Mouse (Mus musculus): Measurements from ENCODE around the gene Tex12. TPM values are rescaled to one million over a fixed set of nuclear protein-coding genes. Genes with fewer than 3 reads are reported as not detected.
A peak's percentile ranks its signal among the peaks of the same experiment; 100 is the strongest.

The Tex12 gene
- polyA plus RNA-seq, 1 experiment from 2014 or later, result 0.19 TPM

DNA sequence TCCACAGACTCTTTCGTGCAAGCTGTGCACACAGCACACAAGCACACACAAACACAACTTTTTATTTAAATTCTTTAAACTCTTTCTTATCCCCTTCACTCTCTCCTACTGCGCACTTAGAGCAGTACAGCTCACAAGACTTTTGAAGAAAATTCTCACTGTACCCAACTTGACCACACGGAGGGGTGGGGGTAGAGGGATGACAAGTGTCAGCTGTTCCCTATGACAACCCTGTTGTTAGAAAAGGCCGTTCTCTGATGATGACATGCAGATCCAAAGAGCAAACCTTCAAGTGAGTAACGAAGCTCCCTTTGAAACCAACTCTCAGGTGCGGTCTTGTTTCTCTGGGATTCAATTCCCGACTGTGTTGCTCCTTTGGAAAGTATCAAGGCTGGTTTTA lies 33.3 kb downstream of the Tex12 start:
- WGBS, result 55% methylated on average over 7 of the region's 7 CpGs
- Histone ChIP-seq H3K27me3 (replicated peaks) (no peaks in the 10 kb centered on the region), H3K4me2 (replicated peaks) (peak overlapping the region; percentile 62), H3K4me1 (peaks cover 10% of the 10 kb centered on the region), H3K4me3 (peak overlapping the region; percentile 82), H3K9ac (peak overlapping the region; percentile 71; the same call in 1 of the 2 replicates), H3K36me3 (peaks cover 6% of the 10 kb centered on the region), H3K27ac (no peak overlapping the region), H3K9me3 (no peaks in the 10 kb centered on the region)
- ATAC-seq (ENCODE audit: low FRiP score, low read depth), result peak; percentile 23; the same call in 1 of the 2 replicates

DNA sequence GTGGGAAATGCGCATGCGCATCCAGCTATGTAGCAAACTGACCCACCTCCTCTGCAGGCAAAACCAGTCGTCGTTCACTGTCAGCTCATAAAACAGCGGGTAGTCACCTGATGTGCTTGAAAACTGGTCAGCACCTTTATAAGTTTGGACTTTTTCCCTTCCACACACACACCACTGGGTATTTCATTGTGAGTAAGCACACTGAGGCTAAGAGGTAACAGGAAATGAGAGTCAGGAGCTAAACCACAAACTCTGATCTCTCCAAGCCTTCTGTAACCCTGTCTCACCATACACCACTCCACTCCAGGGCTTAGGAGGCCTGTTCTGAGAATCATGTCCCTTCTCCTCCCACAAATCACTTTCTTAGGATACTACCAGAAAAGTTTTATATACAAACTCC lies 35.5 kb downstream of the Tex12 start:
- no peak overlapping the region for H3K27ac ChIP-seq
- ATAC-seq (ENCODE audit: low FRiP score, low read depth), result no peak
- no peaks in the 10 kb centered on the region for H3K9me3 ChIP-seq
- no peak overlapping the region for H3K4me3 ChIP-seq
- H3K36me3 ChIP-seq, result peaks cover 6% of the 10 kb centered on the region
- H3K4me1 ChIP-seq, result peaks cover 10% of the 10 kb centered on the region
- no peak overlapping the region for H3K4me2 ChIP-seq (replicated peaks)
- H3K27me3 ChIP-seq (replicated peaks), result no peaks in the 10 kb centered on the region
- H3K9ac ChIP-seq, result no peak overlapping the region
- WGBS, result 84% methylated on average over 5 of the region's 5 CpGs

DNA sequence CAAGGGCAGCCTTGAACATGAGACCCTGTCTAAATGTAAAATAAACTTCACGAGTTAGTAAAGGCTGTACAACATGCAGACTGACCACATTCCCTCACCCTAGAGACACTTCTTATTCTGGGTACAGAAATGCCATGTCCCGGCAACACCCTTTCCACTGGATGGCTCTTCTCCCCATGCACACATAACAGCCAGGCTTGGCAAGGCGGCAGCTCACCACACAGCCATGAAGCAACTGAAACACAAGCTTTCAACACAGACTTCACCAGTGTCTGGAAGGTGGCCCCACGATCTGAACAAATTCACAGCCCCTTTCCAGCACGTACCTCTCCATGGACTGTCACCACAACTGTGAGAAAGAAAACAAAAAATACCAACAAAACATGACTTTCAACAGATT lies 36.2 kb downstream of the Tex12 start:
- ATAC-seq (ENCODE audit: low FRiP score, low read depth), result no peak
- 95% methylated on average over 5 of the region's 5 CpGs for WGBS

DNA sequence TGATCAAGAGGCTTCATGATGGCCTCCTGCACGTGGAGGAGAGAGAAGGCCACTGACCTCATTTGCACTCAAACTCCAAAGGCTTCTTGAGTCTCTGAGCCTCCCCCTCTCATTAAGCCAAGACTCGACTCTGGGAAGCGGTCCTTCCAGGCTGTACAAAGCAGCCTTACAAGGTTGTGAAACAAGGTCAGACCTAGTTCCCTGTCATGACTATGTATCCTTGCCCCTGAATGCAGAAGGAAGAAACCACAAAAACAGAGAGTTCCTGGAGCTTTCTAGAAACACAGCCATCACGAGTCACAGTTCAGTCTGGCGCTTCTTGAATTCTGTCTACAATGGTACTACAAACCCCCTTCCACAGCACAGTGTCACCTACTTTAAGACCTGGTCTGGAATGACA lies 38.6 kb downstream of the Tex12 start:
- Histone ChIP-seq H3K27ac (no peak overlapping the region), H3K9me3 (no peaks in the 10 kb centered on the region), H3K4me3 (no peak overlapping the region), H3K36me3 (peaks cover 6% of the 10 kb centered on the region), H3K27me3 (replicated peaks) (no peaks in the 10 kb centered on the region), H3K9ac (no peak overlapping the region), H3K4me1 (peaks cover 4% of the 10 kb centered on the region), H3K4me2 (replicated peaks) (no peak overlapping the region)
- WGBS, result 87% methylated on average over 5 of the region's 5 CpGs
- no peak for ATAC-seq (ENCODE audit: low FRiP score, low read depth)

More for the DNA sequence above, 36.2 kb downstream of the Tex12 start:
- H3K27ac ChIP-seq, result no peak overlapping the region
- no peak overlapping the region for H3K9ac ChIP-seq
- no peak overlapping the region for H3K4me2 ChIP-seq (replicated peaks)
- H3K36me3 ChIP-seq, result peaks cover 6% of the 10 kb centered on the region
- no peak overlapping the region for H3K4me3 ChIP-seq
- no peaks in the 10 kb centered on the region for H3K27me3 ChIP-seq (replicated peaks)
- H3K9me3 ChIP-seq, result no peaks in the 10 kb centered on the region
- H3K4me1 ChIP-seq, result peaks cover 10% of the 10 kb centered on the region

DNA sequence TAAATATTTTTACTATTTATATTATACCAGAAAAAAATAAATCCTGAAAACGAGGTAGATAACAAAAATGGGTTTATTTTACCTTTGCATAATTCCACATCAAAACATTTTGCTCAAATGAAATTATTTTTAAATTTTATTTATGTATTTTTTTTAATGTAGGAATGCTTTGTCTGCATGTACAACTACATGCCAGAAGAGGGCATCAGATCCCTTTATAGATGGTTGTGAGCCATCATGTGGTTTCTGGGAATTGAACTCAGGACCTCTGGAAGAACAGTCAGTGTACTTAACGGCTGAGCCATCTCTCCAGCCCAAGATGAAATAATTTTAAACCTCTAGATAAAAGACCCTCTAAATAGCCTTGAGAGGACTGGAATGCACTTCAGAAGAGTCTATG lies 39.6 kb downstream of the Tex12 start:
- H3K4me3 ChIP-seq, result no peak overlapping the region
- peaks cover 6% of the 10 kb centered on the region for H3K36me3 ChIP-seq
- no peaks in the 10 kb centered on the region for H3K27me3 ChIP-seq (replicated peaks)
- H3K9me3 ChIP-seq, result no peaks in the 10 kb centered on the region
- H3K27ac ChIP-seq, result no peak overlapping the region
- ATAC-seq (ENCODE audit: low FRiP score, low read depth), result no peak
- H3K4me1 ChIP-seq, result no peaks in the 10 kb centered on the region
- H3K4me2 ChIP-seq (replicated peaks), result no peak overlapping the region
- no peak overlapping the region for H3K9ac ChIP-seq
- 65% methylated on average over 2 of the region's 2 CpGs for WGBS

DNA sequence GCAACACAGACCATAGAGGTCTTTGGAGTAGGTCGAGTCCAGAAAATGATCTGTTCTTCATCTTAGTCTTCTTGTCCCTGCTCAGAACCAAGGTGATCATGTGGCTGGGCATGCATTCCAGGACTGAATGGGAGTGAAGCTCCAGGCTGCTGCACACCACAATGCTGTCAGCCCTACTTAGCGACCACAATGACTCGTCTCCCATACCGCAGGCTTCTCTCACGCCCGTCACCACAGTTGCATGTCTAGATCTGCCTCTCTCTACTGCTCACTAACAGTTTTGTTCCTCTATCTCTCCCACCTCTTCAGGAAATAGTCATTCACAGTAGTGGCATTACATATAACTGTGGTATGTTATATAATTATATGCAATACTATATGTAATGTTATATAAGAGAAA lies 40.4 kb downstream of the Tex12 start:
- Histone ChIP-seq H3K27me3 (replicated peaks) (no peaks in the 10 kb centered on the region), H3K4me3 (no peak overlapping the region), H3K9ac (no peak overlapping the region), H3K9me3 (no peaks in the 10 kb centered on the region), H3K4me2 (replicated peaks) (no peak overlapping the region), H3K36me3 (peaks cover 6% of the 10 kb centered on the region), H3K4me1 (no peaks in the 10 kb centered on the region), H3K27ac (no peak overlapping the region)
- WGBS, result 87% methylated on average over 6 of the region's 6 CpGs
- no peak for ATAC-seq (ENCODE audit: low FRiP score, low read depth)

DNA sequence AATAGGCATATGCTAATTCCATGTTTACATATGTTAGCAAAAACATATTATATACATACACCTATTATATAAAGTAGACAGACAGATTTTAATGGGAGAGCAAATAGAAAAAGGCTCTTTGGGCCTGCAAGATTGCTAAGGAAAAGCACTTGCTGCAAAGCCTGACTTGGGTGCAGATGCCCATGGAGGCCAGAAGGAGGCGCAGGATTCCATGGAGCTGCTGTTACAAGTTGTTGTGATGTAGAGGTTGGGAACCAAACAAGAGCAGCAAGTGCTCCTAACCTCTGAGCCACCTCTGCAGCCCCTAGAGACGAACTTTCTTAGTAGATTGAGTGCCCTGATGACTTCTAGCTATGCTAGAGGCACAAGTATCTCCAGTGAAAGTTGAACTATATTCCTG lies 42.3 kb downstream of the Tex12 start:
- ATAC-seq (ENCODE audit: low FRiP score, low read depth), result no peak
- WGBS, result 16% methylated on average over 2 of the region's 2 CpGs
- no peaks in the 10 kb centered on the region for H3K9me3 ChIP-seq

DNA sequence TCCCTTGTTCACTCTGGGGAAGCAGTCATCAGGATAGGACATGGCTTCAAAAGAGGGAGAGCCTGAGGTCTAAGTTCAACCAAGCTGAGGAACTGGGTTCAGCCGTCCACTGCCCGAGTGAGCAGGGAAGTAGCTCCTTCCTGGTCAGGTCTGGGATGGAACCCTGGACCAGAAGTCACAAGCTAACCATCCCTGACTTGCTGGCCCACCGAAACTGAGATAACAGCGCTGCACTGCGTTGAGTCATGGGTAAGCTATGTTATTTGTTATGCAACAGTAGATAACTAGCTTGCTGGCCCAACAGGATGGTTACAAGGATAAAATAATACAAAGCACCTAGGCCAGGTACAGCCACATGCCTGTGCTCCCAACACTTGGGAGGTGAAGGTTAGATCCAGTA lies 45.7 kb downstream of the Tex12 start:
- no peaks in the 10 kb centered on the region for H3K4me1 ChIP-seq
- no peak overlapping the region for H3K27ac ChIP-seq
- H3K4me2 ChIP-seq (replicated peaks), result no peak overlapping the region
- no peaks in the 10 kb centered on the region for H3K27me3 ChIP-seq (replicated peaks)
- ATAC-seq (ENCODE audit: low FRiP score, low read depth), result no peak
- H3K9me3 ChIP-seq, result no peaks in the 10 kb centered on the region
- no peak overlapping the region for H3K4me3 ChIP-seq
- 83% methylated on average over 5 of the region's 5 CpGs for WGBS
- no peaks in the 10 kb centered on the region for H3K36me3 ChIP-seq
- H3K9ac ChIP-seq, result no peak overlapping the region

More for the DNA sequence above, 42.3 kb downstream of the Tex12 start:
- Histone ChIP-seq H3K4me1 (no peaks in the 10 kb centered on the region), H3K9ac (no peak overlapping the region), H3K36me3 (no peaks in the 10 kb centered on the region), H3K4me3 (no peak overlapping the region), H3K27ac (no peak overlapping the region), H3K4me2 (replicated peaks) (no peak overlapping the region), H3K27me3 (replicated peaks) (no peaks in the 10 kb centered on the region)

DNA sequence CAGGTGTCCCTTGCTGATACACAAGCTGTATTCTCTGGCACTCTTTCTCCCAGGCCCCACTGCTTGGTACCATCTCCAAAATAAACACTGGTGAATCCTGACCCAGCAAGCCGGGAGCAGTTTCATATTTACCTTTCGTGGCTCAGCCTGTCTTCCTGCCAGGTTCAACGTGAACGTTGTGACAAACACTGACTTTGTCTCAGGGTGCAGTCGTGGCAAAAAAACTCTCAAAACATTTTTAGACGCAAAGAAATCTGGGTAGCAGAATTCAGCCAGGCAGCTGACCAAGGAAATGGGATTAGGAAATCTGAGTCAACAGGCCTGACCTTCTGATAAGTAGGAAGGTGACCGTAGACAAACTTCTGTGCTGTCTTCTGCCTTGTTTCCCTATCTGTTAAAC lies 53.6 kb downstream of the Tex12 start:
- no peak overlapping the region for H3K4me3 ChIP-seq
- 0 out of 2 replicates have a peak, but pooled peaks cover 4% of the 10 kb centered on the region for H3K4me1 ChIP-seq
- no peak for ATAC-seq (ENCODE audit: low FRiP score, low read depth)
- H3K36me3 ChIP-seq, result no peaks in the 10 kb centered on the region
- H3K9me3 ChIP-seq, result no peaks in the 10 kb centered on the region
- no peak overlapping the region for H3K27ac ChIP-seq
- H3K4me2 ChIP-seq (replicated peaks), result no peak overlapping the region
- WGBS, result 87% methylated on average over 7 of the region's 7 CpGs
- H3K27me3 ChIP-seq (replicated peaks), result no peaks in the 10 kb centered on the region
- no peak overlapping the region for H3K9ac ChIP-seq

Other genes with a start within 250 kb of the Tex12 start
- gene Rpl10-ps3, start 216.4 kb downstream of the Tex12 start, polyA plus RNA-seq (2016; fragmentation: Nextera tagmentation; extraction: Ambion mirVana), result 122 and 131 TPM in 2 replicates
- 0.22 and 0.24 TPM in 2 replicates for gene Plet1, start 66.8 kb downstream of the Tex12 start, polyA plus RNA-seq (2016; fragmentation: Nextera tagmentation; extraction: Ambion mirVana)
- gene Pts, start 32.6 kb downstream of the Tex12 start, polyA plus RNA-seq (2016; fragmentation: Nextera tagmentation; extraction: Ambion mirVana), result 98.8 and 101 TPM in 2 replicates
- gene Il18, start 6.5 kb downstream of the Tex12 start, polyA plus RNA-seq (2016; fragmentation: Nextera tagmentation; extraction: Ambion mirVana), result 10.4 and 13.6 TPM in 2 replicates
- gene Bco2, start 6.1 kb downstream of the Tex12 start, polyA plus RNA-seq (2016; fragmentation: Nextera tagmentation; extraction: Ambion mirVana), result 0.09 and 0.15 TPM in 2 replicates
- gene Sdhd, start 42.5 kb upstream of the Tex12 start, polyA plus RNA-seq (2016; fragmentation: Nextera tagmentation; extraction: Ambion mirVana), result 213 and 215 TPM in 2 replicates
- gene Timm8b, start 42.6 kb upstream of the Tex12 start, polyA plus RNA-seq (2016; fragmentation: Nextera tagmentation; extraction: Ambion mirVana), result 323 and 352 TPM in 2 replicates
- 5.8 and 8.5 TPM in 2 replicates for gene Pih1d2, start 56.0 kb upstream of the Tex12 start, polyA plus RNA-seq (2016; fragmentation: Nextera tagmentation; extraction: Ambion mirVana)
- gene Nkapd1, start 56.1 kb upstream of the Tex12 start, polyA plus RNA-seq (2016; fragmentation: Nextera tagmentation; extraction: Ambion mirVana), result 30.2 and 30.4 TPM in 2 replicates
- gene Dlat, start 98.5 kb upstream of the Tex12 start, polyA plus RNA-seq (2016; fragmentation: Nextera tagmentation; extraction: Ambion mirVana), result 46.2 and 56.0 TPM in 2 replicates
- 29.2 and 29.9 TPM in 2 replicates for gene Dixdc1, start 178.2 kb upstream of the Tex12 start, polyA plus RNA-seq (2016; fragmentation: Nextera tagmentation; extraction: Ambion mirVana)
- 0.95 and 1.5 TPM in 2 replicates for gene 2310030G06Rik, start 185.2 kb upstream of the Tex12 start, polyA plus RNA-seq (2016; fragmentation: Nextera tagmentation; extraction: Ambion mirVana)
- 12.8 and 17.5 TPM in 2 replicates for gene Cryab, start 190.0 kb upstream of the Tex12 start, polyA plus RNA-seq (2016; fragmentation: Nextera tagmentation; extraction: Ambion mirVana)
- gene Hspb2, start 191.0 kb upstream of the Tex12 start, polyA plus RNA-seq (2016; fragmentation: Nextera tagmentation; extraction: Ambion mirVana), result 4.9 and 7.2 TPM in 2 replicates
- 10.2 and 12.2 TPM in 2 replicates for gene Fdxacb1, start 206.9 kb upstream of the Tex12 start, polyA plus RNA-seq (2016; fragmentation: Nextera tagmentation; extraction: Ambion mirVana)
- 45.6 and 48.3 TPM in 2 replicates for gene Alg9, start 213.7 kb upstream of the Tex12 start, polyA plus RNA-seq (2016; fragmentation: Nextera tagmentation; extraction: Ambion mirVana)
- 39.7 and 44.4 TPM in 2 replicates for gene 1110032A03Rik, start 214.2 kb upstream of the Tex12 start, polyA plus RNA-seq (2016; fragmentation: Nextera tagmentation; extraction: Ambion mirVana)

All from neural tube, embryonic 12.5 days (tissue).